Mouse (Mus musculus) c-Kit-negative CD71-positive TER-119-positive erythroid progenitor cells, embryonic 14.5 days (primary cell): Measurements from ENCODE around the gene Islr2.

Experiments used
- DNase-seq: peaks from one replicate; pipeline ENCODE4 v3.0.0-alpha.2; 2013; ENCODE audit warnings: low read depth, low spot score

Gene Islr2

GRCm38 (mm10) chr9:58196610-58197567 lies 7.2 kb downstream of the Islr2 start:
- no peak for DNase-seq

GRCm38 (mm10) chr9:58196141-58196540 lies 8.0 kb downstream of the Islr2 start:
- DNase-seq, result no peak

GRCm38 (mm10) chr9:58195671-58196070 lies 8.4 kb downstream of the Islr2 start:
- no peak for DNase-seq

- no peak for DNase-seq
Measured at GRCm38 (mm10) chr9:58194222-58194621, 9.9 kb downstream of the Islr2 start.

GRCm38 (mm10) chr9:58184456-58184855 lies 19.7 kb downstream of the Islr2 start:
- no peak for DNase-seq

GRCm38 (mm10) chr9:58179390-58179789 lies 24.7 kb downstream of the Islr2 start:
- DNase-seq, result no peak

- DNase-seq, result no peak
Measured at GRCm38 (mm10) chr9:58177165-58177564, 27.0 kb downstream of the Islr2 start.

- no peak for DNase-seq
Measured at GRCm38 (mm10) chr9:58175745-58176487, 28.2 kb downstream of the Islr2 start.

- no peak for DNase-seq
Measured at GRCm38 (mm10) chr9:58174818-58175251, 29.3 kb downstream of the Islr2 start.

- no peak for DNase-seq
Measured at GRCm38 (mm10) chr9:58172863-58173262, 31.3 kb downstream of the Islr2 start.

GRCm38 (mm10) chr9:58169426-58169825 lies 34.7 kb downstream of the Islr2 start:
- DNase-seq, result no peak

- DNase-seq, result no peak
Measured at GRCm38 (mm10) chr9:58168880-58169279, 35.2 kb downstream of the Islr2 start.

- DNase-seq, result no peak
Measured at GRCm38 (mm10) chr9:58165779-58166178, 38.3 kb downstream of the Islr2 start.

GRCm38 (mm10) chr9:58163146-58163545 lies 41.0 kb downstream of the Islr2 start:
- no peak for DNase-seq

- no peak for DNase-seq
Measured at GRCm38 (mm10) chr9:58162173-58162572, 41.9 kb downstream of the Islr2 start.

GRCm38 (mm10) chr9:58160315-58160714 lies 43.8 kb downstream of the Islr2 start:
- no peak for DNase-seq

GRCm38 (mm10) chr9:58159855-58160254 lies 44.3 kb downstream of the Islr2 start:
- no peak for DNase-seq

GRCm38 (mm10) chr9:58158541-58159311 lies 45.4 kb downstream of the Islr2 start:
- no peak for DNase-seq

- no peak for DNase-seq
Measured at GRCm38 (mm10) chr9:58157838-58158237, 46.3 kb downstream of the Islr2 start.

- DNase-seq, result no peak
Measured at GRCm38 (mm10) chr9:58156819-58157560, 47.1 kb downstream of the Islr2 start.

- no peak for DNase-seq
Measured at GRCm38 (mm10) chr9:58155366-58155765, 48.8 kb downstream of the Islr2 start.
